Mouse (Mus musculus) adrenal gland (tissue): ENCODE results near the gene Gm26602.

Experiments used
- intact Hi-C: fragments of 180-260 bp; cut with DNase I; formaldehyde crosslinking; loops from one replicate; pipeline ENCODE4 v1.15.1; 2025
- microRNA-seq, 2 experiments: library from miRNA; unstranded; fragments of <30 nt; microRNA quantifications; one replicate each; pipeline ENCODE4; 2019

The Gm26602 gene

GRCm38 (mm10) chr10:79953946-79954345 lies 43.3 kb downstream of the Gm26602 start:
- intact Hi-C loops, result loop anchor here (1.0 kb wide), 1 partner anchor 29 kb away; no protein-coding TSS in a partner anchor

- intact Hi-C loops, result loop anchor here (5.0 kb wide), 2 partner anchors 63 to 123 kb away; partner anchors contain the start of gene Cfd
These were observed 45.0 kb downstream of the Gm26602 start for GRCm38 (mm10) chr10:79955691-79956090.

DNA sequence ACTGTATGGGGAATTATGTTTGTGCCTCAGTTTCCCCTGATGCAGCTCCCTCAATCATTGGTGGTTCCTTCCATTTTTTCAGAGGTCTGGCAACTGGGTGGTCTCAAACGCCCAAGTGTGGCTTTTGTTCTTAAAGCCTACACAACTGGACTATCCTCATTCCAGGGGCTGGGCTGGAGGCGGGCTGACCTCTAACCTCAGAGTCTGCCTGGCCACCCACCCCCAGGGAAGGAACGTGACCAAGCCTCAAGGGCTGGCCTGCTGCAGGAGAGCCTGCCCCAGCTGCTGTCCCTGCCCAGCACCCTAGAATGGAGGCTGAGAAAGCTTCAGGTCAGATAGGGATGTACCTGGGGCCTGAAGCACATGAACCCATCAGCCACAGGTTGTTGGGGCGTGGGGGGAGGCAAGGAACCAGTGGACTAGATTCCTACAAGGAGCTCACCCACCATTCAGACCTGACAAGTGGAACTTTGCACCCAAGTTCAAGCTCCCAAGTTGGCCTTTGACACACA lies 46.0 kb downstream of the Gm26602 start:
- intact Hi-C loops, result loop anchor here (5.0 kb wide), 2 partner anchors 64 to 124 kb away; partner anchors contain the start of gene Cfd

DNA sequence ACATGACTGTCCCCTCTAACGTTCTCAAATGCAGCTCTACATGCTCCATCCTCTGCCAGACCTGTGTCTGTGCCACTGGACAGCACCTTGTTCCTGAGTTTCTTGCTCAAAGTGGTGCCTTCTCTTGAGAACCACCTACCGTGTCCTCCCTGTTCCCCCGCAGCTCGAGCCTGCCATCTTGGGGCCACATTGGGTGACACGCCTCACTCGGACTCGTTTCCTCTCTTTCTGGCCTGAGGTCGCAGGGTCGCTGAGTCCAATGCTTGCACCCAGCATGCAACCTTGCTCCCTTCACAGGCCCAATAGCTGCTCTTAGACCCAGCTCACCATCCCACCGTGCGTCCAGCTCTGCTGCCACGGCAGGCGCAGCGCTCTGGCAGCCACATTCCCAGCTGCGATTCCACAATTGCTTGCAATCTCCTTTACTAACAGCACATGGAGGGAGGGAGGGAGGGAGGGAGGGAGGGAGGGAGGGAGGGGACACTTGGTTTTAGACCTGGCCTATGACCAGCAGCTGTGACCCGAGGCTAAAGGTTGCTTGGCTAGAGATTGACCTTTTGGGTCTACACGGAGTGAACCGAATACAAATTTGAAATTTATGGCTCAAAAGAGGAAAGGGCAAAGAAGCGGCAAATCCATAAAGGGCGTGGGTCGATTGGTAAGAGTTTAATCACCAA lies 47.6 kb downstream of the Gm26602 start:
- intact Hi-C loops, result loop anchor here (1.0 to 5.0 kb wide), 3 partner anchors 33 to 126 kb away; partner anchors contain the start of gene Cfd

- intact Hi-C loops, result loop anchor here (5.0 kb wide), 2 partner anchors 67 to 127 kb away; partner anchors contain the start of gene Cfd
These were observed 48.8 kb downstream of the Gm26602 start for GRCm38 (mm10) chr10:79959412-79959811.

DNA sequence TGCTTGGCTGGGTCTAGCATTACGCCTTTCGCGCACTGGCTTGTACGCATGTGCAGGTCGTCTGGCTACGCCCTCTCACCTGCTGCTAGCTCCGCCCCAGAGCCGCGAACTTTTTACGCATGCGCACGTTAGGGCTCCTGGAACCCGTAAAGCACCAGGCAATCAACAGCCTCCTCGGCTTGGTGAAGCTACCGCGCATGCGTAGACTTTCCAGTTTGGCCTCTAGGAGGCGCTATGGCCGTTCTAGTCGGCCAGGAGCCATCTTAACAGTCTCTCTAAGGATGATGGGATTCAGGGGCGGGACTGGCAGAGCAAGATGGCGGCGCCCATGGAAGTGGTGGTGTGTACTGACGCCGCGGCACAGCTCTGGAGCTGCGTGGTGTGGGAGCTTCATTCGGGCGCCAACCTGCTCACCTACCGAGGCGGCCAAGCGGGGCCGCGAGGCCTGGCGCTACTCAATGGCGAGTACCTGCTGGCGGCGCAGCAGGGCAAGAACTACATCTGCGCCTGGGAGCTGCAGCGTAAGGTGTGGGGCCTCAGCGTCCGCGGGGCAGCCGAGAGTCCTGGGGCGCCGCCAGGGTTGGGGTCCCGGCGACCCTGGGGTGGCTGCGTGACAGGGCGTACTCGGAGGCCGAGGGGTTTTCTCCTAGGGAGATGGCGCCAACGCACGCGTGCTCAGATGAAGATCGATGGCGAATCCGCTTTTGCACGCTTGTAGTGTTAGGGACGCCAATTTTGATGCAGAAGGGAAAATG lies 49.4 kb downstream of the Gm26602 start, which contains the start of gene Wdr18:
TSS of gene Wdr18 (plus strand) at position 306 of the 755 bp plus-strand sequence.
- intact Hi-C loops, result loop anchor here (5.0 kb wide), 3 partner anchors 68 to 177 kb away; partner anchors contain the start of genes Atp5d and Cfd

Small RNAs within 50 kb of the gene (microRNA-seq; reads per million reads assigned to microRNA genes)
- gene Mir6910, result 0.11 to 0.37 reads per million in 2 experiments
